Comparison of ENCODE assay signal across 8 mouse cellular contexts in the genomic region with DNA sequence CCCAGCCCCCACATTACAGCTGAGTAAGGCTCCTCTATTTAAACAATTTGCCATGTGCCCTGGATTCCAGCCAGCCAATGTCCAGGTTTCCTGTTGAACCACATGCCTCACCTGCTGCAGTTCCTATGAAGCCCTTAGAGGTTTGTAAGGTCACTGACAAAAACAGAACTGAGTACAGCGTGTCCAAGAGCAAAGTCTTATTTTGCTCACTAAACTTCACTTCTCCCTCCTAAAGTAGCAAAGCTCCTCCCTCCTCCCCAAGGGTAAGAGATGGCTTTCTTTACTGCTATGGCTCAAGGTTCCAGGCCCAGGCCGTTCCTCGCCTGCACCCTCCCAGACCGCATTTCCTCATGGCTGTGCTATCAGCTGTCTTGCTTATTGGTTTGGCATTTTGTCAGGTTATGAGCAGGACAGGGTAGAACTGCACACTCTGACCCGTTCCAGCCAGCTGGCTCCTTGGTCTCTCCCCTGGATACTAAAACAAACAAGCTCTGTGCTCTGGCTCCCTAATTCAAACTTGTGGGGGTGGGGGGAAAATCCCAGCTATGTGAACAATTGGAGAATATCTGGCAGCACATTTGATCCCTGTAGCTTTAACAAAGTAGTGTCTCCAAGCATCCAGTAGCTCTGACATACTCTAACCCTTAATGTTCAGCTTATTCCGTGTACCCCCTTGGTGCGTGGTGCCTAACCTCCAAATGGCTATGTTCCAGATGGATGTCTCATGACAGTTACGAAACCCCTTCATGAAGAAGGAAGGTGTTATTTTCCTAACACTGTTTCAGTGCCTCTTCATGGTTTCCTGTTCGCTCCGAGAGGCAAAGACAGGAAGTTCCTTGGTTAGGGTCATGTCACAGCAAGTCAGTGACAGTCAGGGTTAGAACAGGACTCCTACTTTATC. TPM values are rescaled to one million over a fixed set of nuclear protein-coding genes. Genes with fewer than 3 reads are reported as not detected.
DNase-seq lines count a peak whose midpoint lies in the region; ATAC-seq and TF ChIP-seq lines count a peak whose summit lies in the region.

No protein-coding gene starts in this region.

- peaks cover 16% of the 10 kb centered on the region for H3K79me2 ChIP-seq in CH12.LX (replicated peaks; ENCODE audit: control insufficient read depth, extremely low read depth, insufficient read depth, poor library complexity, severe bottlenecking)

- no peak; the same call in 1 of the 2 replicates for TF ChIP-seq RAD21 in CH12.LX (IDR thresholded peaks at IDR 0.05; ENCODE audit: low read depth, low read length)

- H3K9me3 ChIP-seq in CH12.LX (replicated peaks; ENCODE audit: low read length): no peaks in the 10 kb centered on the region
- no peaks in the 10 kb centered on the region for H3K9me3 ChIP-seq in lung, embryonic 15.5 days

- H3K27me3 ChIP-seq in CH12.LX (replicated peaks): no peaks in the 10 kb centered on the region
- no peaks in the 10 kb centered on the region for H3K27me3 ChIP-seq in lung, embryonic 15.5 days

- in situ Hi-C loops in CH12.LX (cut with MboI; ENCODE audit: low pct_ligation_motif_present, low pct_unique_long_range_greater_than_20kb, low sequenced_read_pairs): no loop called here

- no peak for TF ChIP-seq CTCF in CH12.LX (conservative IDR thresholded peaks at IDR 0.05 in 1 of 2, IDR thresholded peaks at IDR 0.05 in 1 of 2; ENCODE audit: low read depth in 2 of 2, low read length in 2 of 2)
- TF ChIP-seq CTCF in bone marrow macrophage, adult 2 months (IDR thresholded peaks at IDR 0.05; ENCODE audit: low read depth, low read length): no peak

- H3K4me3 ChIP-seq in CH12.LX (replicated peaks in 1 of 3; ENCODE audit: low read depth in 2 of 3, low read length in 2 of 3, poor library complexity in 1 of 3): peak overlapping the region in 1 of 3 experiments; percentile 34
- H3K4me3 ChIP-seq in bone marrow macrophage, adult 2 months (ENCODE audit: insufficient read depth, low read length): peak overlapping the region; percentile 8; the same call in 1 of the 2 replicates
- no peak overlapping the region for H3K4me3 ChIP-seq in lung, embryonic 15.5 days

- DNase-seq in CH12.LX (ENCODE audit: extremely low read depth): peak; percentile 85
- DNase-seq in frontal cortex, postnatal 10 days (ENCODE audit: low spot score in 2 of 2): peak; percentile 17 to 76
- DNase-seq in layer of hippocampus, adult 9-11 months: peak; percentile 91
- DNase-seq in spleen, adult 18-20 months: peak; percentile 39 to 49
- no peak for DNase-seq in embryo, embryonic 10 days (ENCODE audit: low spot score)

- WGBS in lung, embryonic 15.5 days: 34% methylated on average over 10 of the region's 10 CpGs

- H3K36me3 ChIP-seq in CH12.LX (replicated peaks in 1 of 2; ENCODE audit: control insufficient read depth in 1 of 2, insufficient read depth in 1 of 2, low read length in 1 of 2): peaks cover 22 to 36% of the 10 kb centered on the region in 2 experiments
- H3K36me3 ChIP-seq in lung, embryonic 15.5 days: peaks cover 29% of the 10 kb centered on the region

- peak; percentile 77 to 79 for ATAC-seq in hematopoietic stem cell, adult 5-6 weeks (replicated peaks in 1 of 2; ENCODE audit: insufficient read depth in 1 of 2, low FRiP score in 2 of 2, low TSS enrichment in 1 of 2, low read depth in 1 of 2, poor library complexity in 2 of 2, severe bottlenecking in 2 of 2)
- peak; percentile 92 for ATAC-seq in lung, embryonic 15.5 days (ENCODE audit: borderline replicate concordance, extremely low read depth, low FRiP score, low TSS enrichment)

- peak overlapping the region; percentile 94 for H3K4me2 ChIP-seq in CH12.LX (ENCODE audit: insufficient read depth, low read depth, poor library complexity, severe bottlenecking)
- peak overlapping the region; percentile 9; the same call in 1 of the 2 replicates for H3K4me2 ChIP-seq in lung, embryonic 15.5 days

- TF ChIP-seq EP300 in CH12.LX (IDR thresholded peaks at IDR 0.05; ENCODE audit: low read length): peak; percentile 86

- peaks cover 19 to 68% of the 10 kb centered on the region in 2 experiments; a peak in 3 of 4 replicates for H3K4me1 ChIP-seq in CH12.LX (ENCODE audit: control insufficient read depth in 1 of 2, insufficient read depth in 2 of 2)
- H3K4me1 ChIP-seq in bone marrow macrophage, adult 2 months (ENCODE audit: control insufficient read depth, insufficient read depth, low read length): peaks cover 54% of the 10 kb centered on the region
- peaks cover 17% of the 10 kb centered on the region for H3K4me1 ChIP-seq in lung, embryonic 15.5 days

- dilution Hi-C loops in CH12.LX (cut with MboI; ENCODE audit: extremely low pct_ligation_motif_present, extremely low pct_unique_long_range_greater_than_20kb, low sequenced_read_pairs): no loop called here

- peak overlapping the region; percentile 99 for H3K27ac ChIP-seq in CH12.LX (ENCODE audit: insufficient read depth, low read depth)
- H3K27ac ChIP-seq in bone marrow macrophage, adult 2 months (ENCODE audit: insufficient read depth, low read depth, low read length): peak overlapping the region; percentile 98
- H3K27ac ChIP-seq in lung, embryonic 15.5 days: peak overlapping the region; percentile 80

- peak overlapping the region; percentile 57 for H3K9ac ChIP-seq in CH12.LX (ENCODE audit: insufficient read depth, low read depth)
- no peak overlapping the region; the same call in 1 of the 2 replicates for H3K9ac ChIP-seq in lung, embryonic 15.5 days

- TF ChIP-seq POLR2A in CH12.LX (IDR thresholded peaks at IDR 0.05; ENCODE audit: low read depth, low read length): peak; percentile 30
- TF ChIP-seq POLR2A in bone marrow macrophage, adult 2 months (IDR thresholded peaks at IDR 0.05; ENCODE audit: borderline replicate concordance, low read depth, low read length): no peak

TF ChIP-seq in CH12.LX, 34 proteins besides CTCF, POLR2A, EP300 and RAD21 (continues in another document):
- peak; percentile 71 for TF ChIP-seq MAX (IDR thresholded peaks at IDR 0.05; ENCODE audit: low read length)
- peak; percentile 46; the same call in 1 of the 2 replicates for TF ChIP-seq TCF12 (IDR thresholded peaks at IDR 0.05; ENCODE audit: low read depth, low read length)
- peak; percentile 91 for TF ChIP-seq MYC (IDR thresholded peaks at IDR 0.05; ENCODE audit: low read depth, low read length)
- TF ChIP-seq ZC3H11A (IDR thresholded peaks at IDR 0.05; ENCODE audit: low read depth, low read length): no peak
- no peak for TF ChIP-seq MXI1 (IDR thresholded peaks at IDR 0.05; ENCODE audit: low read depth, low read length)
- TF ChIP-seq NRF1 (IDR thresholded peaks at IDR 0.05; ENCODE audit: low read depth, low read length): 0 out of 2 replicates have a peak, but pooled peaks have one; percentile 5
- TF ChIP-seq CHD2 (IDR thresholded peaks at IDR 0.05; ENCODE audit: low read length): peak; percentile 44
- TF ChIP-seq E2F4 (IDR thresholded peaks at IDR 0.05; ENCODE audit: insufficient replicate concordance, low read depth, low read length): 0 out of 2 replicates have a peak, but pooled peaks have one; percentile 38
- TF ChIP-seq MAZ (IDR thresholded peaks at IDR 0.05; ENCODE audit: low read depth, low read length): no peak
- 0 out of 2 replicates have a peak, but pooled peaks have one; percentile 23 for TF ChIP-seq TBP (conservative IDR thresholded peaks at IDR 0.05; ENCODE audit: low read depth, low read length)
- TF ChIP-seq HCFC1 (IDR thresholded peaks at IDR 0.05; ENCODE audit: low read depth, low read length): peak; percentile 46; the same call in 1 of the 2 replicates
- peak; percentile 52; the same call in 1 of the 2 replicates for TF ChIP-seq JUN (IDR thresholded peaks at IDR 0.05; ENCODE audit: insufficient read depth, low read depth, low read length)
- no peak for TF ChIP-seq USF1 (IDR thresholded peaks at IDR 0.05; ENCODE audit: low read depth, low read length)

RNA-seq across cellular contexts. Expression of gene Dclre1b, which starts 7.4 kb away (rescaled TPM):
- total RNA-seq in CH12.LX (2012; rRNA removed) (16.7 and 18.5 TPM in 2 replicates), CH12.LX (2014; rRNA removed) (9.1 and 10.2 TPM in 2 replicates)
- polyA plus RNA-seq in CH12.LX (2012; ENCODE audit: insufficient read length, low read depth): 32.2 and 32.5 TPM in 2 replicates
- polyA plus RNA-seq in bone marrow macrophage, adult 2 months (2012; ENCODE audit: insufficient read depth, insufficient read length, missing spikeins): 17.5 and 19.1 TPM in 2 replicates
- 15.2 and 17.4 TPM in 2 replicates for total RNA-seq in hematopoietic stem cell, adult 5-6 weeks (2017)
- 30.5 and 31.2 TPM in 2 replicates for polyA plus RNA-seq in lung, embryonic 15.5 days (2015; fragmentation: Nextera tagmentation; extraction: Ambion mirVana)

RNA-seq across cellular contexts. Expression of gene Ap4b1, which starts 7.4 kb away (rescaled TPM):
- 19.8 and 20.1 TPM in 2 replicates for total RNA-seq in CH12.LX (2012; rRNA removed)
- total RNA-seq in CH12.LX (2014; rRNA removed): 31.6 and 31.9 TPM in 2 replicates
- polyA plus RNA-seq in CH12.LX (2012; ENCODE audit: insufficient read length, low read depth): 22.6 and 23.1 TPM in 2 replicates
- 8.4 and 11.7 TPM in 2 replicates for polyA plus RNA-seq in bone marrow macrophage, adult 2 months (2012; ENCODE audit: insufficient read depth, insufficient read length, missing spikeins)
- total RNA-seq in hematopoietic stem cell, adult 5-6 weeks (2017): 21.6 and 28.6 TPM in 2 replicates
- 19.6 and 21.0 TPM in 2 replicates for polyA plus RNA-seq in lung, embryonic 15.5 days (2015; fragmentation: Nextera tagmentation; extraction: Ambion mirVana)

RNA-seq across cellular contexts. Expression of gene Gm43064, which starts 7.5 kb away (rescaled TPM):
- total RNA-seq in CH12.LX (2012; rRNA removed) (3.1 and 4.3 TPM in 2 replicates), CH12.LX (2014; rRNA removed) (0.91 and 1.6 TPM in 2 replicates)
- polyA plus RNA-seq in CH12.LX (2012; ENCODE audit: insufficient read length, low read depth): not detected in 2 replicates
- not detected in 2 replicates for polyA plus RNA-seq in bone marrow macrophage, adult 2 months (2012; ENCODE audit: insufficient read depth, insufficient read length, missing spikeins)
- 0.94 TPM in 1 of 2 replicates, not detected in the other for total RNA-seq in hematopoietic stem cell, adult 5-6 weeks (2017)
- 0.24 and 0.35 TPM in 2 replicates for polyA plus RNA-seq in lung, embryonic 15.5 days (2015; fragmentation: Nextera tagmentation; extraction: Ambion mirVana)

RNA-seq across cellular contexts. Expression of gene Hipk1, which starts 10.5 kb away (rescaled TPM):
- total RNA-seq in CH12.LX (2012; rRNA removed): 32.7 and 36.5 TPM in 2 replicates
- total RNA-seq in CH12.LX (2014; rRNA removed): 25.1 and 26.2 TPM in 2 replicates
- polyA plus RNA-seq in CH12.LX (2012; ENCODE audit: insufficient read length, low read depth): 31.1 and 35.9 TPM in 2 replicates
- 63.3 and 82.6 TPM in 2 replicates for polyA plus RNA-seq in bone marrow macrophage, adult 2 months (2012; ENCODE audit: insufficient read depth, insufficient read length, missing spikeins)
- 105 and 128 TPM in 2 replicates for total RNA-seq in hematopoietic stem cell, adult 5-6 weeks (2017)
- 11.0 and 11.6 TPM in 2 replicates for polyA plus RNA-seq in lung, embryonic 15.5 days (2015; fragmentation: Nextera tagmentation; extraction: Ambion mirVana)

RNA-seq across cellular contexts. Expression of gene Bcl2l15, which starts 30.5 kb away (rescaled TPM):
- total RNA-seq in CH12.LX (2012; rRNA removed) (12.2 and 19.3 TPM in 2 replicates), CH12.LX (2014; rRNA removed) (22.4 and 23.0 TPM in 2 replicates)
- polyA plus RNA-seq in CH12.LX (2012; ENCODE audit: insufficient read length, low read depth): 24.8 and 24.9 TPM in 2 replicates
- polyA plus RNA-seq in bone marrow macrophage, adult 2 months (2012; ENCODE audit: insufficient read depth, insufficient read length, missing spikeins): not detected in 2 replicates
- 0.50 TPM in 1 of 2 replicates, not detected in the other for total RNA-seq in hematopoietic stem cell, adult 5-6 weeks (2017)
- 0.09 TPM in 1 of 2 replicates, not detected in the other for polyA plus RNA-seq in lung, embryonic 15.5 days (2015; fragmentation: Nextera tagmentation; extraction: Ambion mirVana)
